Mouse (Mus musculus): ENCODE data around the gene Coa7. TPM values are rescaled to one million over a fixed set of nuclear protein-coding genes. Genes with fewer than 3 reads are reported as not detected.

Coa7 gene
- total and polyA plus RNA-seq, 3 experiments: 19.8 to 39.1 (median 30.5) TPM

GRCm38 (mm10) chr4:108320627-108321380 is 7.1 kb upstream of the Coa7 start:
- no peaks in the 10 kb centered on the region for H3K9me3 ChIP-seq (replicated peaks; ENCODE audit: insufficient read depth, low read length)

GRCm38 (mm10) chr4:108323588-108323987 is 4.4 kb upstream of the Coa7 start:
- TF ChIP-seq CTCF (IDR thresholded peaks at IDR 0.05 in 2 of 3, conservative IDR thresholded peaks at IDR 0.05 in 1 of 3; ENCODE audit: control insufficient read depth in 1 of 3, insufficient read depth in 1 of 3, low read depth in 2 of 3, low read length in 3 of 3, poor library complexity in 1 of 3, severe bottlenecking in 1 of 3) (peak in 1 of 3 experiments; percentile 4; a peak in 1 of 6 replicates), ZKSCAN1 (IDR thresholded peaks at IDR 0.05; ENCODE audit: low read depth, low read length) (no peak), SMC3 (IDR thresholded peaks at IDR 0.05; ENCODE audit: low read depth, low read length) (no peak), POLR2AphosphoS5 (IDR thresholded peaks at IDR 0.05; ENCODE audit: borderline replicate concordance, low read depth, low read length) (no peak), GABPA (IDR thresholded peaks at IDR 0.05; ENCODE audit: low read depth, low read length) (no peak), CHD2 (IDR thresholded peaks at IDR 0.05; ENCODE audit: low read length) (no peak), GATA1 (IDR thresholded peaks at IDR 0.05; ENCODE audit: low read depth, low read length) (no peak), ZNF384 (IDR thresholded peaks at IDR 0.05; ENCODE audit: low read depth, low read length) (no peak), ZC3H11A (IDR thresholded peaks at IDR 0.05; ENCODE audit: low read depth, low read length) (no peak), TAL1 (IDR thresholded peaks at IDR 0.05; ENCODE audit: low read length) (no peak), CHD1 (IDR thresholded peaks at IDR 0.05; ENCODE audit: low read depth, low read length) (no peak), NELFE (IDR thresholded peaks at IDR 0.05; ENCODE audit: low read depth, low read length) (no peak), TBP (IDR thresholded peaks at IDR 0.05; ENCODE audit: low read depth, low read length) (peak; percentile 37; the same call in 1 of the 2 replicates)
- peak; percentile 66 for DNase-seq (ENCODE audit: low read depth, low spot score)

More at GRCm38 (mm10) chr4:108320627-108321380, 7.1 kb upstream of the Coa7 start:
- TF ChIP-seq GATA1 (IDR thresholded peaks at IDR 0.05; ENCODE audit: low read depth, low read length) (no peak), UBTF (IDR thresholded peaks at IDR 0.05; ENCODE audit: borderline replicate concordance, insufficient read depth, low read depth, low read length) (no peak), CHD1 (IDR thresholded peaks at IDR 0.05; ENCODE audit: low read depth, low read length) (no peak), MXI1 (IDR thresholded peaks at IDR 0.05; ENCODE audit: low read depth, low read length) (no peak), SMC3 (IDR thresholded peaks at IDR 0.05; ENCODE audit: low read depth, low read length) (no peak), GABPA (IDR thresholded peaks at IDR 0.05; ENCODE audit: low read depth, low read length) (no peak), CTCF (IDR thresholded peaks at IDR 0.05 in 2 of 3, conservative IDR thresholded peaks at IDR 0.05 in 1 of 3; ENCODE audit: control insufficient read depth in 1 of 3, insufficient read depth in 1 of 3, low read depth in 2 of 3, low read length in 3 of 3, poor library complexity in 1 of 3, severe bottlenecking in 1 of 3) (no peak), POLR2A (IDR thresholded peaks at IDR 0.05; ENCODE audit: control insufficient read depth in 1 of 2, insufficient read depth in 1 of 2, low read depth in 1 of 2, low read length in 2 of 2, poor library complexity in 1 of 2) (no peak), MAX (IDR thresholded peaks at IDR 0.05; ENCODE audit: low read length) (no peak), MAFK (IDR thresholded peaks at IDR 0.05; ENCODE audit: borderline replicate concordance, low read depth, low read length) (no peak), TAL1 (IDR thresholded peaks at IDR 0.05; ENCODE audit: low read length) (no peak)
- no peaks in the 10 kb centered on the region for H3K27me3 ChIP-seq (ENCODE audit: control insufficient read depth in 1 of 2, insufficient read depth in 2 of 2, low read length in 2 of 2)
- H3K36me3 ChIP-seq (ENCODE audit: control insufficient read depth in 1 of 2, insufficient read depth in 2 of 2, low read length in 2 of 2): no peaks in the 10 kb centered on the region; a peak in 2 of 4 replicates
- H3K4me1 ChIP-seq (ENCODE audit: control insufficient read depth in 1 of 2, insufficient read depth in 2 of 2, low read length in 2 of 2): peaks cover 0 to 19% of the 10 kb centered on the region in 2 experiments; a peak in 2 of 4 replicates
- no peak for DNase-seq (ENCODE audit: low read depth, low spot score)
- H3K9ac ChIP-seq (ENCODE audit: control insufficient read depth, low read depth, low read length, poor library complexity, severe bottlenecking): no peak overlapping the region
- no peaks in the 10 kb centered on the region for H3K79me2 ChIP-seq (ENCODE audit: control insufficient read depth, insufficient read depth, low read length, poor library complexity)
- no peak overlapping the region for H3K4me3 ChIP-seq (ENCODE audit: control insufficient read depth in 1 of 2, insufficient read depth in 1 of 2, low read depth in 2 of 2, low read length in 2 of 2)
- H3K27ac ChIP-seq (ENCODE audit: control insufficient read depth, low read depth, low read length): no peak overlapping the region

More at GRCm38 (mm10) chr4:108323588-108323987, 4.4 kb upstream of the Coa7 start:
- Histone ChIP-seq H3K4me1 (ENCODE audit: control insufficient read depth in 1 of 2, insufficient read depth in 2 of 2, low read length in 2 of 2) (peaks cover 3 to 16% of the 10 kb centered on the region in 2 experiments), H3K27me3 (ENCODE audit: control insufficient read depth in 1 of 2, insufficient read depth in 2 of 2, low read length in 2 of 2) (no peaks in the 10 kb centered on the region), H3K79me2 (ENCODE audit: control insufficient read depth, insufficient read depth, low read length, poor library complexity) (peaks cover 1% of the 10 kb centered on the region; the same call in 1 of the 2 replicates), H3K27ac (ENCODE audit: control insufficient read depth, low read depth, low read length) (no peak overlapping the region), H3K4me3 (ENCODE audit: control insufficient read depth in 1 of 2, insufficient read depth in 1 of 2, low read depth in 2 of 2, low read length in 2 of 2) (no peak overlapping the region), H3K36me3 (ENCODE audit: control insufficient read depth in 1 of 2, insufficient read depth in 2 of 2, low read length in 2 of 2) (peaks cover 0 to 6% of the 10 kb centered on the region in 2 experiments; a peak in 2 of 4 replicates), H3K9me3 (replicated peaks; ENCODE audit: insufficient read depth, low read length) (no peaks in the 10 kb centered on the region), H3K9ac (ENCODE audit: control insufficient read depth, low read depth, low read length, poor library complexity, severe bottlenecking) (no peak overlapping the region)

Measured in MEL (cell line).